Mouse (Mus musculus): ENCODE results near the gene A930017K11Rik.

DNA sequence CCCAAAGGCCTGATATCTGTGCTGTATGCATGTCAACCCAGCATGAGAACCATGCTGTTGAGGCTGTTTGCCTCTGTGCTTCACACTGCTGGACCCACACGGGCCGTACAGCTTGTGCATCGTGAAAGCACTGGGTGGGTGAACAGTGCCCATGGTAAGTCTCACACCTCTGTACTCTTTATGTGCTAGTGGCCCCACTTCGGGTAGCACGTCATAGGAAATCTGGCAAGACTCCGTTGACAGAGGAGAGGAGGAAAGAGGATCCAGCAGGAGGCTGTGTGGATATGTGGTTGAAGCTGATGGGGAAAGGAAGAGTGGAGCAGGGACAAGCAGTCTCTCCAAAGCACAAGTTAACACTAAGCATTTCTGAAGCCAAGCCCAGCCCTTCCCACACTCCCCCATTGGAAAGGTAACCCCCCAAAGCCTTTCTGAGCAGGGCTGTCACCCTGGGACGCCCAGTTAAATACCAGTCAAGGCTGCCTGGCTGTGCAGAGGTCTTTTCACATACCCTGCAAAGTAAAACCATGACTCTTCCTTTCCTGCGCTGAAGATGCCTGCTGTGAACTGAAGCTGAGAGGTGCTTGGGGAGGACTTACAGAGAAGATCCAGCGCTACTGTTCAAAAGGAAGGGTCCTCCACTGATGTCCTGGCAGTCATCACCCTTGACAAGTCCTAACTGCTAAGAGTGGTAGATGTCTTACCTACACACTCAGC lies 34.2 kb downstream of the A930017K11Rik start:
- no peak for TF ChIP-seq CTCF (conservative IDR thresholded peaks at IDR 0.05; ENCODE audit: insufficient read depth, insufficient read length, low read depth, low read length)
- TF ChIP-seq POLR2A (IDR thresholded peaks at IDR 0.05; ENCODE audit: low read depth, low read length), result no peak

Data from kidney, adult 2 months (tissue).